Mouse (Mus musculus): ENCODE results near the gene Sgo1.

Gene Sgo1

DNA sequence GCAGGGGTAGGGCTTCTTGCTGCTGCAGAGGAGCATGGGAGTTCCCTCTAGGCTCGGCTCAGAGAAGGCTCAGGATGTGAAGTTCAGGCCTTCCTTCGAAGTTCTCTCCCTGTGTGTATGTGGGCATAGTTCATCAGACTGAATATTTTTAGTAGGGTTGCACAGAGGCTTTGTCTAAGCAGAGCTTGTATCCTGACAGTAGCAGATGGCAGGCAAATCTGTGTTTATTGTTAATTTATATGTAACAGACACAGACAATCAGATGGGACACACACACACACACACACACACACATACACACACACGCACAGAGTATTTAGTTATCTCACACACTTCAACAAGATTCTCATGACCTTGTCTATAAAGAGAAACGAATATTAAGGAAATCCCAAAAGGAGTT, 34.5 kb downstream of the Sgo1 start:
- intact Hi-C loops (cut with DNase I) = no loop called here

DNA sequence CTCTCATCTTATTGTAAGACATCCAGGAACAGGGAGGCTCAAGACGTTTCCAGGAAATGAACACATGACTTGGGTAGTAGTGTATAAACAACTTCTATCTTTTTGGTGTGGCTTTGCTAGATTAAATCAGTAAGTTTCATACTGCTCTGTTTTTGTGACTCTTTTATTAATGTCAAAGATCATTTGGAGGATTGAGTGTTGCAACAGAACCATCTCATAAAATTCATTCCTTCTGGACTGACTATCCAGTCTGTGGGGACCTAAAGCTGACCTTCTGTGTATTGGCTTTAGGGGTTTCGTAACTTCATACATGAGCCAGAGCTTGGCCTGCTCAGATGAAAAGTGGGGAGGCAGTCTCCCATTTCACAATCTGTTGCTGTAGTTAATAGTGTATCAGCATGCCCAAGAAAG, 38.9 kb downstream of the Sgo1 start:
- intact Hi-C loops (cut with DNase I) = no loop called here

DNA sequence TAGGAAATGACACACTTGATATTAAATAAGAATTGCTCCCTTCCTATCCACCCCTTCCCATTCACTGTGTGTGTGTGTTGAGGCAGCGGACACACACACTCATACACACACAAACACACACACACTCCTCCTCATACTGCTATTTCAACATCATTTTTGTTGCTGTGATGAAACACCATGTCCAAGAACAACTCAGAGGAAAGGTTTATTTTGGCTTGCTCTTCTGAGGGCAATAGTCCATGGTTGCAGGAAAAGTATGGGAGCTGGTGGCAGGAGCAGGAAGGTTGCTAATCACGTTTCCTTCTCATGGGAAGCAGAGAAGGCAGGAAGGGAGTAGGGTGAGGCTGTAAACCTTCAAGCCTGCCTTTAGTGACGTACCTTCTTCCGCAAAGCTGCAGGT, 45.8 kb downstream of the Sgo1 start:
- intact Hi-C loops (cut with DNase I) = no loop called here

DNA sequence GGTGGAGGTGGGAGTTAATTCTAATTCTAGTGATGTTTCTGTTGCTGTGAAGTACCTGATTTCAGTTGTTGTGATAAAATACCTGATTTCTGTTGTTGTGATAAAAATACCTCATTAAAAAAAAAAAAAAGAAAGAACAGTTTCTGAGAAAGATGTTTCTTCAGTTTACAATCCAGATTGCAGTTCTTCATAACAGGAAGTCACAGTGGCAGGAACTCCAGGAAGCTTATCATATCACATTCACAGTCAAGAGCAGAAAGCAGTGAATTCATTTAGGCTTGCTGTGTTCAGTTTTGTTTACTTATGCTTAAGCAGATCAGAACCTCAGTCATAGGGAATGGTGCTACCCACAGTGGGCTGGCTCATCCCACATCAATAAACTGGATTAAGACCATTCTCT, 57.8 kb downstream of the Sgo1 start:
- intact Hi-C loops (cut with DNase I) = no loop called here

DNA sequence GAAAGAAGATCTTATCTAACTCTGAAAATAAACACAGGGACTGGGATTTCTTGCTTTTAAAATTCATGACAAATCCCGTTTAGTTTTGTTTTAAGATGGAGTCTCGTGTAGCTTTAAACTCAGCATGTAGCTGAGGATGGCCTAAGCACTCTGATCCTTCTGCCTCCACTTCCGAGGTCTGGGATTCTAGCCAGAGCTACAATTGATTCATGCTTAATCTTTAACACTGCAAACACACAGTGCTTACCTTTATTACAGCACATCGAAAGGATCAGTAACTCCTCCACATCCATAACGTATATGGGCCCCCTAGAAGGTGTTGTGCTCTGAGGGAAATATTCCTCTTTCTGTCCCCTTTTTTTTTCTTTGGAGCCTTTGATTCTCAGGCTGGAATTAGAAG, 61.0 kb downstream of the Sgo1 start:
- intact Hi-C loops (cut with DNase I) = no loop called here

DNA sequence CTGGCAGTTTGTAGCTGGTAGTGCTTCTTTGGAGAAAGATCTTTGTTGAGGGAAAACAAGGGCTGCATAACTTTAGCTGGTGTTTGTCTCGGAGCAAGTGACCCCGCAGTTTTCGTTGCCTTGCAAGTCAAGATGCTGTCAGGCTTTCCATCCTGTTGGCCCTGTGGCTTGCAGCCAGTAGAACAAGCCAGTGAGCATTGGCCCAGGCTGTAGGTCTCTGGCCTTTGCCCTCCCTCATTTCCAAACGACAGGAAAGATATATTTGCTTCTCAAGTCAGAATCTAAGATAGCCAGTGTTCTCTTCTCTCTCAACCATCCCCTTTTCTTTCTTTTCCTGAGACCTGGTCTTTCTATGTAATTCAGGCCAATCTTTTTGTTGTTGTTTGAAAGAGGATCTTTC, 61.6 kb downstream of the Sgo1 start:
- intact Hi-C loops (cut with DNase I) = no loop called here

DNA sequence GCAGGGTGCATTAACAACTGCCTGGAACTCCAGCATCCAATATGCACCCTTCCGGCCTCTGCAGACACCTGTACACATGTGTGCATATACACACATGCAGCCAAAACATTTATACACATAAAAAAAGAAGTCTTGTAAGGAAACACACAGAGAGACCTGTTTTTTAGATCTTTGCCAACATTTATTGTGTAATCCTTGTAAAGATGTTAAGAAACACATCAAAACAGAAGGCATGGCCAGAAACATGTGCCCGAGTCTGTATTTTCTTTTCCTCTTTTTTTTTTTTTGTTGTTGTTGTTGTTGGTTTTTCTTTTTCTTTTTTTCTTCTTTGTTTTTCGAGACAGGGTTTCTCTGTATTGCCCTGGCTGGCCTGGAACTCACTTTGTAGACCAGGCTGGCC, 63.0 kb downstream of the Sgo1 start:
- intact Hi-C loops (cut with DNase I) = no loop called here
